Mouse (Mus musculus) right cerebral cortex, adult 2 months (tissue): ENCODE measurements around the gene Syvn1.

Source experiments
- DNase-seq, 2 experiments: peaks; one replicate each; pipeline ENCODE4 v3.0.0; 2021 to 2022; ENCODE audit warnings: low spot score in 2 of 2

The Syvn1 gene

GRCm38 (mm10) chr19:6046294-6047153 lies at the start of gene Syvn1:
Gene Syvn1 (plus strand): TSS chr19:6046576.
- peak; percentile 93 to 94 for DNase-seq

- no peak for DNase-seq
Observed at GRCm38 (mm10) chr19:5998180-5998579, 48.2 kb upstream of the Syvn1 start.

DNA sequence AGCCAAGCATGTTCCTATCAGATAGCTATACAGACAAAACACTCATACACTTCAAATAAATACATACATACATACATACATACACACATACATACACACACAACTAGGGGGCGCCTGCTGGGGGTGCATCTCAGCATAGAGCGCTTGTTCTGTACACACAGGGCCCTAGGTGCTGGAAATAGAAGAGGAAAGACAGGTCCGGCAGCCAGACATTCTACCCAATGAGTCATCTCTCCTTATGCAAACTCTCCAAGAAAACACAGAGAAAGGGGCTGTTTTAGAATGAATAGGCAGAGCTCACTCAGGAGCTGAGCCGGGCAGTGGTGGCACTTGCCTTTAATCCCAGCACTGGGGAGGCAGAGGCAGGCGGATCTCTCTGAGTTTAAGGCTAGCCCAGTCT lies 46.4 kb upstream of the Syvn1 start:
- no peak for DNase-seq

DNA sequence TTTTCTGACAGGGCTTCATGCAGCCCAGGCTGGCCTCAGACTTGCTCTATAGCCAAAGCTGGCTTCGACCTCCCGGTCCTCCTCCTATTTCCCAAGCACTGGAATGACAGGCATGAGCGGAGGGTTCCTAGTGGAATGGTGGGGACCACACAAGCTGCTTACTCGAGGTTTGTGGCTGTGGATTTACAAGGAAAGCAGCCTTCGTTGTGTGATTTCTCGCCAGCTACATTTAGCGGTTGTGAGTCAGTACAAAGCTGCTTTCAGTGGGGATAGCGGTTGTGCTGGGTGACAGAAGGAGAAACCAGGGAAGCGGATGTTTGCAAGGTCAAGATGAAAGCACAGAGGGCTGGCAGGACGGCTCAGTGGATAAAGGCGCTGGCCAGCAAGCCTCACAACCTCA lies 40.8 kb upstream of the Syvn1 start:
- DNase-seq = no peak

- DNase-seq = no peak
Observed at GRCm38 (mm10) chr19:6007013-6007412, 39.4 kb upstream of the Syvn1 start.

DNA sequence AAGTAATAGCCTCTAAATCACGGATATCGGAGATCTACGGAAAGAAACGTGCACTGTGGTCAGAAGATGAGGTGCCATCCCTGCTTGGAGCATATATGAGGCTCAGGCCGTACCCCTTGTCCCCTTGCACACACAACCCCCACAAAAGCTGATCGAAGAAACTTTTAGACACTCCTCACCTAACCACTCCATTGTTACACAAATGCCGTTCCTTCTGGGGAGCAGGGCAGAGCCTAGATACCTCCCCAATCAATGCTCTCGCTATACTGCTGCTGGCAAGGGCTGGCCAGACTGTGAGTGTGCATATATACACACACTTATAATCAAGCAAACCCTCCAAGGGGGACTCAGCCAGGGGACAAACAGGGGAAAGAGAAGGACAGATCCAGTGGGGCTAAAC lies 37.2 kb upstream of the Syvn1 start:
- DNase-seq = no peak

DNA sequence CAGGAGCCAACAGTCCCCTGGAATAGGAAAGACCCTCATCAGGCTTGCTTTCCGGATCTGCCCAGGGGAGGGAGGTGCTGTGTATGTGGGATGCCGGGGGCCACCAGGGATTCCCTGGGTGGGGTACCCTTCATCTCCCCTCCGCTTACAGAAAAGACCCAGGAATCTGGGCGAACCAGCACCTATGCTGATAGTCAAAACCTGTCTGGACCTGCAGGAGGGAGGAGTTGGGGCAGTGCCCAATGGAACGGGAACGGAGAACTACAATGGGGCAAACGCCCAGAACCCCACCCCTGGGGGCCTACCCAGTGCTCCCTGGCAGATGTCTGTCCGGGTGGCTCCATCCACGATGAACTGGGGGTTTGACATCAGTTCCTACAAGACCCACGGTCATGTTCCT lies 32.7 kb upstream of the Syvn1 start:
- no peak for DNase-seq

DNA sequence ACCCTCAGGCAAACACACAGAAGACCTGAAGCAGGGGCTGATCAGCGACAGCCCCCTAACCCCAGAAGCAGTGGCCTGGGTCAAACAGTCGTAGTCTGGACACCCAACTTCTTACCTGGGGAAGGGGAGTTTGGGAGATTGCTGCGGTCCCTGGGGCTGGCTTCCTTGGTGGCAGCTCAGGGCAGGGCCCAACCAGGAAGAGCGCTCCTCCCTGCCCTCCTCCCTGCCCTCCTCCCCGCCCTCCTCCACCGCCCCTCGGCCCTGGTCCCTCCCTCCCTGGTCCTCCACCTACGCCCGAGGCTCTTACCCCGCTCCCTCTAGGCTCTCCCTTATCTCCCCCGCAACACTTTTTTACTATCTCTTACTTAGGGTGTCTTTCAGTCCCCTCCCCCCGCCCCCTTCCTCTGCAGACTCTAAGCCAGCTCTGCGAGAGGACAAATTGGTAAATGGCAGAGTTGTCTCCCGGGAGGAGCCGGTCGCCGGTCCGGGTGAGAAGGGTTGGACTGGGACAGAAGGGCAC lies 31.3 kb upstream of the Syvn1 start:
- peak in 1 of 2 experiments; percentile 5 for DNase-seq

GRCm38 (mm10) chr19:6015511-6016315 lies 30.7 kb upstream of the Syvn1 start, which contains the start of gene Capn1:
Gene Capn1 (minus strand): TSS chr19:6015897.
- DNase-seq = peak; percentile 73 to 75

DNA sequence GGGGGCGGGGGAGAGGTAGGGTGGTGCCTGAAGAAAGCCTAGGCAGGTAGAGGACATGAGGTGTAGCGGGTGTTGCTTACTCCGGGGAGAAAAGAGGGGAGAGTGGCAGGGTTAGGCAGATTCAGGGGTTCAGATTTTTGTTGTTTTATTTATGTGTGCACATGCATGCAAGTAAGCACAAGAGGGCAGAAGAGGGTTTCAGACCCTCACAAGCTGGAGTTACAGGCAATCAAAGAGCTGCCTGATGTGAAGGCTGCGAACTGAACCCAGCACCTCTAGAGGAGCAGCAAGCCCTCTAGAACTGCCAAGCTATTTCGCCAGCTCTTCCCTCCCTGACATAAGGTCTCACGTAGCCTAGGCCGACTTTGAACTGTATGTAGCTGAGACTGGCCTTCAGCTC lies 29.8 kb upstream of the Syvn1 start:
- DNase-seq = peak in 1 of 2 experiments; percentile 7

DNA sequence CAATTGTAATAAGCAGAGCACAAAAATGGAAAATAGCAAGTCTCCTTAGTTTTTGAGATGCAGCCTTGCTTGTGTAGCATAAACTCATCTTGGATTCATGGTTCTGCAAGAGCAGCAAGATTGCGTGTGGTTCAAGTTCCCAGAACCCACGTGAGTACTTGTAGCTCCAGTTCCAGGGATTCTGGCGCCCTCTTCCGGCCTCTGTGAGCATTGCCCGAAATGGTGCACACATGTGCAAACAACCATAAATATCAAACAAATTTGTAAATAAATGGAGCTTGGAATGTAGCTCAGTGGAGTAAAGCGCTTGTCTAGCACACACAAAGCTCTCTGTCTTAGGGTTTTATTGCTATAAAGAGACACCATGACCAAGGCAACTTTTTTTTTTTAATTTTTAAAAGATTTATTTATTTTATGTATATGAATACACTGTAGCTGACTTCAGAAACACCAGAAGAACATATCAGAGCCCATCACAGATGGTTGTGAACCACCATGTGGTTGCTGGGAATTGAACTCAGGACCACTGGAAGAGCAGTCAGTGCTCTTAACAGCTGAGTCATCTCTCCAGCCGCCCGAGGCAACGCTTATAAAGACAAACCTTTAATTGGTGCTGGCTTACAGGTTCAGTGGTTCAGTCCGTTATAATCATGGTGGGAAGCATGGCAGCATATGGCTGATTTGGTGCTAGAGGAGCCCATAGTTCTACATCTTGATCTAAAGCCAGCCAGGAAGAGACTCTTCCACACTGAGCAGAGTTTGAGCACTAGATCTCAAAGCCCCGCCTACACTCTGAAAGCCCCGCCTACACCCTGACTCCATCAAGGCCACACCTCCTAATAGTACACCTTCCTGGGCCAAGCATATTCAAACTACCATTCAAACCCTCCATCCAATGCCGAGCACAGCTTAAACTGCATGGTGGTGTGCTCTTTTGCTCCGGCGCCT lies 28.0 kb upstream of the Syvn1 start:
- peak; percentile 90 to 91 for DNase-seq

GRCm38 (mm10) chr19:6020276-6020675 lies 26.1 kb upstream of the Syvn1 start:
- no peak for DNase-seq

DNA sequence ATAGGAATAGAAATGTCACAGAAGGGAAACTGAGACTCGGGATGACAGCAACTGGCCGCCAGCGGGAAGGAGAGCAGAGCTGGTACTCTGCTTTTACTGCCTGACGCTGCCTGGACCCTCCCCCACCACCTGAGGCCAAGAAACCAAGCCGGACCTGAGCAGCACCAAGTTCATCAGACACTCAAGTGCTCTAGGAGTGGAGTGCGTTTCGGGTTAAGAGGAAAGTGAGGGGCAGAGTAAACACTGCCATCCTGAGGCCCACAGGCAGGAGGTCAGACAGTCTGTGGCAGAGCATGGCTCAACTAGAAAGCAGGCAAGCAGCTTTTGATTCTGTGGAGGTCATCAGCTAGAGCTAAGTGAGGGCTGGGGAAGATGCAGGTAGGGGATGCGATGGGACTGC lies 23.3 kb upstream of the Syvn1 start:
- no peak for DNase-seq

- DNase-seq = no peak
Observed at GRCm38 (mm10) chr19:6023930-6024329, 22.4 kb upstream of the Syvn1 start.

- DNase-seq = no peak
Observed at GRCm38 (mm10) chr19:6028991-6029390, 17.4 kb upstream of the Syvn1 start.

DNA sequence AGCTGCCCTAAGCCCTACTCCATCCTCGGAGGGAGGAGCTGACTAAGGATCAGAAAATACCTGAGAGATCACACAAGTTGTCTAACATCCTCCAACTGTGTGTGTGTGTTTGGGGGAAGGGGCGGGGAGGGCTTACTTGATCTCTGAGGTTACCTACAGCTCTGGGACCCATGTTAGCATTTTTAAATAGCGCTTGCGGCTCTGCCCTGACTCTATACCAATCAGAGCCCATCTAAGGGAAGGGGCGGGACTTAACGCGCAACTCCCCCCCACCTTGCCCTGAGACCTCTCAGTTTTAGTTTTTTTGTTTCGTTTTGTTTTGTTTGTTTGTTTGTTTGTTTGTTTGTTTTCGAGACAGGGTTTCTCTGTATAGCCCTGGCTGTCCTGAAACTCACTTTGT lies 16.9 kb upstream of the Syvn1 start:
- no peak for DNase-seq

GRCm38 (mm10) chr19:6030520-6031280 lies 15.7 kb upstream of the Syvn1 start:
- DNase-seq = no peak

- no peak for DNase-seq
Observed at GRCm38 (mm10) chr19:6035966-6036585, 10.3 kb upstream of the Syvn1 start.

GRCm38 (mm10) chr19:6037695-6038094 lies 8.7 kb upstream of the Syvn1 start:
- DNase-seq = no peak

DNA sequence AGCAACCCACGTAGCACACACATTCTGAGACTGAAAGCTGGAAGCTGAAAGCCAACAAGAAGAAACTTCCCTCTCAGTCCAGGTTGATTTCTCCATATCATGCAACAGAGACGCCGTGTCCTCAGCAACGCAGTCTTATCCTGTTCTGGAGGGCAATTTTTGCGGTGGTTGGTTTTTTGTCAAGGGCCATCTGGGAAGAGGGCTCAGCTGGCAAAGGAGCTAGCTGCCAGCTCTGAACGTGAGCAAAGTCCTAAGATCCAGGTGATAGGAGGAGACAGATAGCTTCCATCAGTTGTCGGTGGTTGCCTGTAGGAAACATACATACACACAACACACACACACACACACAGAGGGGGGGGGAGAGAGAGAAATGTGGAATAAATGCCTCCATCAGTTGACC lies 8.1 kb upstream of the Syvn1 start:
- DNase-seq = no peak
